Mouse (Mus musculus): ENCODE results near the gene Htr1f. TPM values are rescaled to one million over a fixed set of nuclear protein-coding genes. Genes with fewer than 3 reads are reported as not detected.
A peak's percentile ranks its signal among the peaks of the same experiment; 100 is the strongest.
"Not testable (repeated sequence)": the region's sequence is repeated elsewhere in the genome, so short reads cannot be mapped to it uniquely, and the experiment has no call there.

Htr1f gene
- total RNA-seq (2021) = not detected
- long read RNA-seq, experiment 1 = 0 reads
- long read RNA-seq, experiment 2 = 0 reads

- no peak for DNase-seq (ENCODE audit: low spot score in 2 of 2)
Observed at GRCm38 (mm10) chr16:65105184-65105931, at the start of gene Htr1f. Gene Htr1f (minus strand): TSS chr16:65105854.

- DNase-seq (ENCODE audit: low spot score in 2 of 2) = no peak
Observed at GRCm38 (mm10) chr16:65139771-65140170, 34.1 kb upstream of the Htr1f start.

- DNase-seq (ENCODE audit: low spot score in 2 of 2) = no peak
Observed at GRCm38 (mm10) chr16:65129391-65129790, 23.7 kb upstream of the Htr1f start.

GRCm38 (mm10) chr16:65127846-65128245, 22.2 kb upstream of the Htr1f start:
- DNase-seq (ENCODE audit: low spot score in 2 of 2) = no peak

GRCm38 (mm10) chr16:65112221-65112620, 6.6 kb upstream of the Htr1f start:
- DNase-seq (ENCODE audit: low spot score in 2 of 2) = no peak

- no peak for DNase-seq (ENCODE audit: low spot score in 2 of 2)
Observed at GRCm38 (mm10) chr16:65093552-65093951, 12.1 kb downstream of the Htr1f start.

- no peak for DNase-seq (ENCODE audit: low spot score in 2 of 2)
Observed at GRCm38 (mm10) chr16:65083475-65083874, 22.2 kb downstream of the Htr1f start.

GRCm38 (mm10) chr16:65069867-65070266, 35.8 kb downstream of the Htr1f start:
- DNase-seq (ENCODE audit: low spot score in 2 of 2) = no peak

- no peak for DNase-seq (ENCODE audit: low spot score in 2 of 2)
Observed at GRCm38 (mm10) chr16:65066264-65066663, 39.4 kb downstream of the Htr1f start.

GRCm38 (mm10) chr16:65037660-65038425, 67.8 kb downstream of the Htr1f start:
- not testable (repeated sequence) for DNase-seq (ENCODE audit: low spot score in 2 of 2)

- DNase-seq (ENCODE audit: low spot score in 2 of 2) = no peak
Observed at GRCm38 (mm10) chr16:65029675-65030074, 76.0 kb downstream of the Htr1f start.

- no peak for DNase-seq (ENCODE audit: low spot score in 2 of 2)
Observed at GRCm38 (mm10) chr16:65022364-65022763, 83.3 kb downstream of the Htr1f start.

GRCm38 (mm10) chr16:65018710-65019109, 86.9 kb downstream of the Htr1f start:
- DNase-seq (ENCODE audit: low spot score in 2 of 2) = no peak

- no peak for DNase-seq (ENCODE audit: low spot score in 2 of 2)
Observed at GRCm38 (mm10) chr16:65018134-65018533, 87.5 kb downstream of the Htr1f start.

- no peak for DNase-seq (ENCODE audit: low spot score in 2 of 2)
Observed at GRCm38 (mm10) chr16:65017566-65017965, 88.1 kb downstream of the Htr1f start.

GRCm38 (mm10) chr16:65015241-65015640, 90.4 kb downstream of the Htr1f start:
- DNase-seq (ENCODE audit: low spot score in 2 of 2) = no peak

GRCm38 (mm10) chr16:65001993-65002821, 103.4 kb downstream of the Htr1f start:
- no peak for DNase-seq (ENCODE audit: low spot score in 2 of 2)

- DNase-seq (ENCODE audit: low spot score in 2 of 2) = peak in 1 of 2 experiments; percentile 2
Observed at GRCm38 (mm10) chr16:64989279-64989800, 116.3 kb downstream of the Htr1f start.

- no peak for DNase-seq (ENCODE audit: low spot score in 2 of 2)
Observed at GRCm38 (mm10) chr16:64987564-64987963, 118.1 kb downstream of the Htr1f start.

- DNase-seq (ENCODE audit: low spot score in 2 of 2) = no peak
Observed at GRCm38 (mm10) chr16:64987049-64987448, 118.6 kb downstream of the Htr1f start.

- no peak for DNase-seq (ENCODE audit: low spot score in 2 of 2)
Observed at GRCm38 (mm10) chr16:64974636-64975035, 131.0 kb downstream of the Htr1f start.

All from adrenal gland, adult 18-20 months (tissue).